Mouse (Mus musculus): Measurements from ENCODE around the gene Atf6. TPM values are rescaled to one million over a fixed set of nuclear protein-coding genes. Genes with fewer than 3 reads are reported as not detected.

Atf6 gene
- polyA plus RNA-seq, 1 experiment from 2014 or later = 11.5 TPM

Other genes starting within 250 kb of the Atf6 start
- 5.5 and 5.7 TPM in 2 replicates for gene Olfml2b, start 223.2 kb downstream of the Atf6 start, polyA plus RNA-seq (2014; fragmentation: Nextera tagmentation; extraction: Ambion mirVana)
- gene Gm26620, start 17.3 kb upstream of the Atf6 start, polyA plus RNA-seq (2014; fragmentation: Nextera tagmentation; extraction: Ambion mirVana) = 0.62 TPM in 1 of 2 replicates, not detected in the other
- gene Dusp12, start 17.8 kb upstream of the Atf6 start, polyA plus RNA-seq (2014; fragmentation: Nextera tagmentation; extraction: Ambion mirVana) = 34.8 and 36.7 TPM in 2 replicates
- 0.14 TPM in 1 of 2 replicates, not detected in the other for gene Fcrlb, start 45.2 kb upstream of the Atf6 start, polyA plus RNA-seq (2014; fragmentation: Nextera tagmentation; extraction: Ambion mirVana)
- 0.35 and 0.45 TPM in 2 replicates for gene Fcrla, start 59.8 kb upstream of the Atf6 start, polyA plus RNA-seq (2014; fragmentation: Nextera tagmentation; extraction: Ambion mirVana)
- 1.8 and 2.0 TPM in 2 replicates for gene Fcgr2b, start 108.8 kb upstream of the Atf6 start, polyA plus RNA-seq (2014; fragmentation: Nextera tagmentation; extraction: Ambion mirVana)
- gene Fcgr4, start 151.1 kb upstream of the Atf6 start, polyA plus RNA-seq (2014; fragmentation: Nextera tagmentation; extraction: Ambion mirVana) = 1.5 and 2.4 TPM in 2 replicates
- gene Fcgr3, start 197.2 kb upstream of the Atf6 start, polyA plus RNA-seq (2014; fragmentation: Nextera tagmentation; extraction: Ambion mirVana) = 28.7 and 29.8 TPM in 2 replicates
- 1.4 and 2.2 TPM in 2 replicates for gene Cfap126, start 246.1 kb upstream of the Atf6 start, polyA plus RNA-seq (2014; fragmentation: Nextera tagmentation; extraction: Ambion mirVana)